Mouse (Mus musculus) thymus, postnatal 25 days (tissue): ENCODE results near the gene Tmem38b.
"Not testable (repeated sequence)": the region's sequence is repeated elsewhere in the genome, so short reads cannot be mapped to it uniquely, and the experiment has no call there.

Experiments used
- DNase-seq: peaks from one replicate; pipeline ENCODE4 v3.0.0; 2022

Tmem38b gene

DNA sequence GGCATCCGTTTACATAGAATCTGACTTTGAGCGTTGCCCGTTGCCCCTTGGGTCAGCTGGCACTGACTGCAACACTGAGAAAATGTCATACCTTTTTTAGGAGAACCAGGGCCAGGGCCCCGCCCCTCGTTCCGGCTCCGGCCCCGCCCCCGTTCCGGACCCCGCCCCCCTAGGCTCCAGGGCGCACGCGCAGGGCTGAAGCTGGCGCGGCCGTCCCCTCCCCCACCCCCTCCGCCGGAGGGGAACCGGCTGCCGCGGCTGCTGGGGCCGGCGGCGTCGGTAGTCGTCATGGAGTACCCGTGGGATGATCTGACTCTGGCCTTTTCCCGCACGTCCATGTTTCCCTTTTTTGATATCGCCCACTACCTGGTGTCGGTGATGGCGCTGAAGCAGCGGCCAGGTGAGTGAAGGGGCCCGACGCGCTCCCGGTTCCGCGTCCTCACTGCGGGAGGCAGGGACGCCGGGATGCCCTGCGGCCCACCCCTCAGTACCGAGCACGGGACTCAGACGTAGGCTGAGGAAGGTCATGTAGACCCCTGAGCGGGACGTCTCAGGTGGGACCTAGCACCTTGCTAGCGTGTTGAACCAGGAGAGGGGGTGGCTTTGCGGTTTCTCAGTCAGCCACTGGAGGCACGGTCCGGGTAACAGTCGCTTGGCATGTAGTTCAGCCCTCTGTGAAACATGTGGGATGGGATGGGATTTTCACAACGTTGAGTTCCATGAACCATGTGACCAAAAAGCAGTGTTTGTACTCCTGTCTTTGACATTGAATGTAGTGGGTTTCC lies at the start of gene Tmem38b:
TSS of gene Tmem38b (plus strand) at position 225 of the 785 bp plus-strand sequence.
- DNase-seq, result peak; percentile 72

DNA sequence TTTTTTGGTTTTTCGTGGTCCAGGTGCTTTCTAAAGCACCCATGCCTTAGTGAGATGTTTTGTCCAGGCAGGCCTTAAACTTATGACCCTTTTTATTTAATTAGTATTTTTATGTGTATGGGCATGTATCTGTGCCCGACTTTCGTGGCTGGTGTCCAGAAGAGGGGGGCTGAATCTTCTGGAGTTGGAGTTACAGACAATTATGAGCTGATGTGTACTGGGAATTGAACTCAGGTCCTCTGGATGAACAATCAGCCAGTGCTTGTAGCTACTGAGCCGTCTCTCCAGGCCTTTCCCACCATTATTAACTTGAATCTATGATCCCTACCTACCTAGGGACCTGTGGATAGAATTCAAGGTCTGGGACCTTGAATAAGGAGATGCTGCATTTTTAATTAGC lies 44.4 kb upstream of the Tmem38b start:
- DNase-seq, result no peak

DNA sequence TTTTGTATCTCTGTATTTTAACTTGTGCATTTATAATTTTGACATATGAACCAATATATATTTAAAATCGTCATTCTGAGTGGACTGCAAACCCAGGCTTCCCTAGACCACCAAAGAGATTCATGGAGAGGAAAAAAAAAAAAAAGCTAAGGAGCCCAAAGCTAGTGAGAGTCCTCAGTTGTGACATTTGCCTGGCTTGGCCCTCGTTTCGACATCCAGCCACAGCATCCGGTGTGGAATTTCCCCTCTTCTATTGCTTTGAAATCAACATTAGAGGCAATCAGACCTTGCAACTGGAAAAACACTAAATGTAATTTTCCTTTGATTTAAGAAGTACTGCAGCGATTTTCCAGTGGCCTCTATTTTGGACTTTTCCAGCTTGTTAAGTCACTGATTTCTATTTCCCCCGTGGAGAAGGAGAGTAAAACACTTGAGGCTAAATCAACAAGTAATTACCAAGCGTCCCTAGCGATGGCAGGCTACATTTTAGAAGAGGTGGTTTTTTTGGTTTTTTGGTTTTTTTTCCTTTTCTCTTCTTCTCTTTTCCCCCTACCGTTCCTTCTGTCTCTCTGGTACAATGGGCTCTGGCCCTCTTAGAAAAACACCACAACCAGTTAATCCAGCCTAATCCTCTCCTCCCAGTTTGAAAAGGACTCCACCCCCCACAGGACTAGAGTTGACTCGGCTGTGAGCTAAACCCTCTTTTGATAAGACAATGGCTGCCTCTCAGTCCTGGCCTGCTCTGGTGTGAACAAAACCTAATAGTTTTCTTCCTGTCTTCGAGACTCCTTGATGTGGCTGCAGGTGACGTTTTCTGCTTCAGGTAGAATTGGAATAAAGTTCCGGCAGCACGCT lies 43.4 kb upstream of the Tmem38b start:
- no peak for DNase-seq

DNA sequence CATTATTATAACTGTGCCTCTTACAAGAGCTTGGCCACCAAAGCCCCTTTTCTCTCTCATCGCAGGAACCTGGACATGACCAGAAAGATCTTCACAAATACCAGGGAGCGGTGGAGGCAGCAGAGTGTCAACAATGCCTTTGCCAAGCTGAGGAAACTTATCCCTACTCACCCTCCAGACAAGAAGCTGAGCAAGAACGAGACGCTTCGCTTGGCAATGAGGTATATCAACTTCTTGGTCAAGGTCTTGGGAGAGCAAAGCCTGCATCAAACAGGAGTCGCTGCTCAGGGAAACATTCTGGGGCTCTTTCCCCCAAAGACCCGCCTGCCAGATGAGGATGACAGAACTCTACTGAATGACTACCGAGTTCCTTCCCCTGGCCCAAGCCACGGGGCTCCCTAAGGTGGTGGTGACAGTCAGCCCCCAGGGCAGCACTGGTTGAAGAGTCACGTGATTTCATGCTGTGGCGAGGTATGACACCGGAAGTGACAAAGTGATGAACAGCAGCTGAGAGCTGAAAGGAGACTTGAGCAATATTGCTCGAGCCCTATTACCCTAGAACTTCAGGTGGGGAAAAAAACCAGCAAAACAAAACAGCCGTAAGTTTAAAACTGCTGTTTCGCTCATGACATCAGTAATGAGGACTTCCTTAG lies 40.0 kb upstream of the Tmem38b start:
- peak; percentile 42 for DNase-seq

DNA sequence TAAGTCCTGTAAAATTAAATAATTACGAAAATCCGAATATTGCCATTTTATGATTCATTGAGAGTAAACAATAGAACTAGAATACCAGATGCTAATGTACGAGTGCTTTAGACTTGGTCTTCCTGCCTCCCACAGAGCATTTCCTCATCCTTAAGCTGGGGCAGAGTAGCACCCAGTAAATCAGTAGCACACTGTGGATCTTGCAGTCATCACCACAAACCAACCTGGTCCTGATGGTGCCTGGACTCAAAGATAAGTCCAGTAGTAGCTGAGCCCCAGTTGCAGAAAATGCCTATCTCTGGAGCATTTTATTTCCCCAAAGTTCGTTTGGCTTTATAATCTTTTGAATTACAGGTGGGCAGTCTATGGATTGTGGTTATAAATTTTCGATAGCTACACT lies 39.0 kb upstream of the Tmem38b start:
- no peak for DNase-seq

DNA sequence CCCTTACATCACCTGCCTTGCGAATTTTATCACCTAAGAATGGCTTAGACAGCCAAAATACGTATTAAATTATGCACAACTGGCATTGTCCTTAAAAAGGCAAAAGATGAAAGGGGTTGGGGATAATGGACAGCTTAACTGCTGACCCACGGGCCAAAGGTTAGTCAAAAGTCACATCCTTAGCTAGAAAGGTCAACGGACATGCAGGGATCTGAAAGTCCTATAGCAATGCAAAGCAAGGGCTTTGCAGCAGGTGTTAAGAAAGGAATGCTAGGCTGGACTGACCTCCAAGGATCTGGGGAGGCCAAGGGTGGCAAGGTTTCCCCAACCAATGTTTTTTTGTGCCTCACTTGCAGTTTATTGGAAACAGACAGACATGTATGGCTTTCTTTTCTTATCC lies 36.5 kb upstream of the Tmem38b start:
- DNase-seq, result no peak

DNA sequence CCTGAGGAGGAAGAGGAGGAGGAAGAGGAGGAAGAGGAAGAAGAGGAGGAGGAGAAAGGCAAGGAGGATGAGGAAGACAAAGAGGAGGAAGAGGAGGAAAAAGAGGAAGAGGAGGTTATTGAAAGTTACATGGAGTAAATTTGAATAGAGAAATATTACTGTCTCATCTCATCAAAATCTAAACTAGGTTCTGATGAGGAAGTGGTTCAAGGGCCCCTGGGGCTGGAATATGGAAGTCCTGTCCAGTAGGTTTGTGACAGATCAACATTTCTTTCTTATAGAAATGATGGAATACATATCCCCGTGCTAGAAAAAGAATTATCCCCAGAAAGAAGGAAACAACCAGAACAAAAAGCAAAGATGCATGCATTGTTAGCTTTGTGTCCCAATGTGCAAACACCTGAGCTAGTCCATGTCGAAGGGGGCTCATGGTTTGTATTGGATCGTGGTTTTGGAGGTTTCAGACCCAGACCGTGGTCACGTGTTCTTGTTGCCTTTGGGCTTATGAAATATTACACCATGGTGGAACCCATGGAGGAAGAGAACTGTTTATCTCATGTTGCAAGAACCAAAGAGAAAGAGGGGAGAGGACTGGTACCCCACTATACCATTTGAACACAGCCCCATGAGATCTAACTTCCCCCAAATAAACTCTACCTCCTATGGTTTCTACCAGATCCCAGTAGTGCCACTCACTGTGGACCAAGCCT lies 31.4 kb upstream of the Tmem38b start:
- no peak for DNase-seq

DNA sequence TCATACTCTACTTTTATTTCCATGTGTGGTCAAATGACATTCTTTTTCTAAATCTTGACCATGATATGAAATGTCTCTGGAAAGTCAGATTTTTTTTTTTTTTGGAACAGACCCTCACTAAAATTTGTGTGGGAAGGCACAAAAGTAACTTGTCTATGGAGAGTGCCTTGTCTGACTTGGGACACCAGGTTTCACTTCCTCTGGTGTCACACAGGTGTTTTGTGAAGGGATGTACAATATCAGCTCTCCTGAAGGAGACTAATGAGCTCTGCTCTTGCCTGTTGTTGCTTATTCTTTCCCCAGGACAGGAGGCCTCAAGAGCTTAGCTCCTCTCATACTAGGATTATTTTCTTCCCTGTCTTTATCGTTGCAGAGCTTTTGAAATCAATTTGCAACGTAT lies 30.8 kb upstream of the Tmem38b start:
- no peak for DNase-seq

DNA sequence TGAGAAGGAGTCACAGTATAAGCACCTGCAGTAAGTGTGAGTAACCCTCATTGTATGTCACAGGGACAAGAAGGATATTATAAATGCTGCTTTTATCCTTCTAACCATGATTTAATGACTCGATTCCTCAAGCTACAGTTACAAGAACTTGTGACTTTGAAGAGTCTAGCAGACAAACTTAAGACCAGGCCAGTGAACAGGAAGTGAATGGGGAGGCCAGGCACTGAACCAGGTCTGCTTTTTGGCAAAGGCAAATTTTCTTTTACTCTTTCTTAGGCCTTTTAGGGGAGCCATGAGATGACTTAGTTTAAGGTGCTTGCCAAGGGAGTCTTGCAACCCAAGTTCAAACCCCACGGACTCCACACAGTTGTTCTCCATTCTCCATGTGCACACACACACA lies 30.1 kb upstream of the Tmem38b start:
- DNase-seq, result no peak

DNA sequence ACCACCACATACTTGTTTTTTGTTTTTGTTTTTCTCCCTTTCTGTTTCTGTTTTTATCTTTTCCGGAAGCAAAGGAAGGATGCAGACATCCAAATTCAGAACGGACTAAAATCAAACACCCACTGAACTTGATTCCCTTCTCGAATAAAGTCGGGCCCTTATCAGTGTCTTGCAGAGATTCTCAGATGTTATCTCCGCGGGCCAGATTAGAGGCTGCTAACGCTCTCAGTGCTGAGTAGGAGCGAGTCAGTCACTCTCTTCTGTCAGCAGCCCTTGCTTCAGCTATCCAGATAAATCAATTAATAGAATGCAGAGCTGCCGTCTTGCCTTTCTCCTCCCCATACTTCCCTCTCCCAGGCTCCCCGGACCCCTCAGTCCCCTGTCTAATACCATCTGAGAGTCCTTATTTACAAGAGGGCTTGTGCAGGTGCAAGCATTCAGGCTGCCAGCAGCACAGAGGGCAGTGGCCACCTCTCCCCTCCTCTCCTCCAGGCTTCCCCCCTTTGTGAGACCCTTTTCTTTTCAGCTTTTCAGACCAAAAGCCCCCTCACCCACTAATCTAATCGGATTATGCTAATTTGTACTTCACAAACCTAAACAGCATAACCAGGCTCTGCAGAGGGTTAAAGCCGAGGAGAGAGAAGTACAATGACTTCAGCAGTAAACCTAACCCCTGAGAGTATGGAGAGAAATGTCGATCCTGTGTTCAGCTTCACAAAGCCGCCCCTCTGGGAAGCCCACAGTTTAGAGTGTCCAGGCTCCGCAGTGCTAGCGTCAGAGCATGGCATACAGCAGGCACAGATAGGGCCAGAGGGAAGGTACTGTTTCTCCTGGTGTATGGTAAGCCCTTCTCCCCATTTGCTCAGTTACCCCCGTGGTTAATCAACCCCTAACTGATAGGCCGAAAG lies 28.7 kb upstream of the Tmem38b start:
- no peak for DNase-seq

DNA sequence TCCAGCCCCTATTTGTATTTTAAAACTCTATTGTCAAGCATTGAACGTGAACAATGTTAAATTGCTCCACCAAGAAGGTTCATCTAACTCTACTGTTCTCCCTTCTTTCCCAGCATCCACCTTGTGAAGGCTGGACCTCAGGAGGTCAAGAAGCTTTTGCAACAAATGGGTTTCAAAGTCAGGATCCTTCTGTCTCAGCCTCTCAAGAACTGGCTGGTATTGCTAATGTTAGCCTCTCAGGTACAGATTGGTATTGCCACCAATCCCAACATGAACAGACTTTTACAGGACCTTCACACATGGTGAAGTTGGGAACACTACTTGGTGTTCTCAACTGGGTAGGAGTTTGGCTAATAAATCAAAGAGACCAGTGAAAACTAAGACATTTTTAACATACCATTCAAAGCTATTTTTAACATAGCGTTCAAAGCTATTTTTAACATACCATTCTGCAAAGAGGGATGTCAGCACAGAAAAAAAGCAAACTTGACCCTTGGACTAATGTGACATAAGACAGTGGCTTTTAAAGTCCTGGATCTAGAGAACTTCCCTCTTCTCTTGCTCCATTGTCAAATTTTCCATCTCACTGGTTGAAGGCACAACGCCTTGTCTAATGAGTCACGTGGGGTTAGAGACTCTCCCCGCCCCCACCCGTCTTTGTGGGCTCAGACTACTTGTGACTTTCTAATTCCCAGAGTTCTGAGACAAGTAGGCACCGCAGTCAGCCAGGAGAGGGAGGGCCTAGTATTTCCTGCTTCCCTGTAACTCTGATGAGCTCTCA lies 26.8 kb upstream of the Tmem38b start:
- DNase-seq, result no peak

DNA sequence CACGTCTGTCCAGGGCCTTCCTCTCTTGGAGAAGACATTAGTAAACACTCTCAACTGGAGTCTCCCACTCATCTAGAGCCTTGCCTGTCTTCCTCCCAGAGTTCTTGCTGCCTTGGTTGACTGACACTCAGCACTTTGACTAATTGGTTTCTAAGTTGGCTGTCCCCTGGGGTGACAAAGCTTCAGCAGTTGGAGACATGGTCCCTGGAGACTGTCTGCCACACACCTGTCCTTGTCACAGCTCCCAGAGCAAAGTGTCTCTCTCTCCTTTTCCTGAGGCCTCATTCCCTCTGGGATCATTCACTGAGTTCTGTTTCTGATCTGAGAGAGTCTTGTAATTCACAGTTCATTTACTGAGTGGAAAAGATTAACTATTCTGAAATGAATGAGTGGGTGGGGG lies 26.1 kb upstream of the Tmem38b start:
- DNase-seq, result no peak

DNA sequence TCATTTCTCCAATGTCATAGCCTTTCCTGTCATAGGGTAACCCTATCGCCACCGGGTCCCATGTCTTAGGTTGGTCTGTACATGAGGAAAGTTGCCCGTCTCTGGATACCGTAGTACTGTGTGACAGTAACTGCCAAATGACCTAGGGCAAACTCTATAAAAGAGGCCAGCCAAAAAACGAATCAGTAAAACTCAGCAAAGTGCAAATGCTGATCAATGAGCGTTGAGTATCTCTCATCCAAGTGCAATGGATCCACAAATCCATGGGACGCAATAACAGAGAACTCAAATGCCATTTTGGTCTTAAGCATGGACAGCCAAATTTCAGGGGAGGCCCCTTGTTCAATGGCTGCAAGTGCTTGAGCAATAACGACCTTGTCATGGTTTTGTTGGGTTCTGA lies 22.2 kb upstream of the Tmem38b start:
- DNase-seq, result not testable (repeated sequence)

DNA sequence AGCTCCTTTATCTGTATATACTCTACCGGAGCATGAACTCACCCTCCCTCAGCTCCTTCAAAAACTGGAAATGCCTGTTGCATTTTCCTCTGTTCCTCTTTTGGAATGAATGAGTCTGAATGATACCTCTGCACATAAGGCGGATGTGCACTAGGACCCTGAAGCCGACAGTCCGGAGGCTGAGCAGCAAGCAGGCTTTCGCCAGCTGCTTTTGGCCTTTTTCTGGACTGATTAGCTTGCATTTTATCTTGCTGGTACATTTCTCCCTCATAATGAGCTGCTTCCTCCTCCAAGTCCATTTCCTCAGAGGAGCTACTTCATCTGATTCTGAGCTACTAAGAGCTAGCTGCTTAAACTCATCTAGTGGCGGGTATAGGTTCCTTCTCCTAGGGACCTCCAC lies 19.4 kb upstream of the Tmem38b start:
- not testable (repeated sequence) for DNase-seq

DNA sequence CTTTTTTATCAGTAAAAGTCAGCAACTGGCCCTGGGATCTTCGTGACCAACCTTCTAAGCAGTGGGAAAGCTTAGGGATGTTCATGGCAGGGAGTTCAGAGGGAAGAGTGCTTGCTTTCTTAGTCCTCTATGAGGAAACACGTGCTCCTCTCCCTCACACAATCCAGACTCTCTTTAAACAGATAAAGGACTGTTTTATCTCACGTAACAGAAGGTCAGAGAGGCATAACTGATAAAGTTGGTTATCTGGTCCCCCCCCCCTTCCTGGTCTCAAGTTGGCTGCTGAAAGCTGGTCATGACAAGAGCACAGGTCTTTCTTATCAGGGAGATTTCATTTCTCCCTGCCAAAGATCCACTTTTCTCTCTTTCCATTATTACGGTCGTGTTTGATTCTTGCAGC lies 7.5 kb upstream of the Tmem38b start:
- DNase-seq, result no peak

DNA sequence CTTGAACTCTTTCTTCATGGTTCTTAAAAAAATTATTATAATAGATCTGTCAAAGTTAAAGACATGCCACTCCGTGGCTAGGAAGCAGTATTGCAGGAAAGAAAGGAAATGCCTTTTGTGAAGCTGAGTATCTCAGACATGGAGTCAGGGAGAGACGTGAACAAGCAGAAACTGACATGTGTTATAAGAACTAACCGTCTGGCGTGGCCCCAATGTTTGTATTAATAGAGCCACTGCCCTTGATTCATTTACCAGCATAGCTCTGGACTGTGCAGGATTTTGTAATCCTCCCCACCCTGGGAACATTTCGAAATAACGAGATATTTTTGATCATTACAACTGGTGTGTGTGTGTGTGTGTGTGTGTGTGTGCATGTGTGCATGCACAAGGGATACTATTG lies 2.1 kb upstream of the Tmem38b start:
- no peak for DNase-seq

DNA sequence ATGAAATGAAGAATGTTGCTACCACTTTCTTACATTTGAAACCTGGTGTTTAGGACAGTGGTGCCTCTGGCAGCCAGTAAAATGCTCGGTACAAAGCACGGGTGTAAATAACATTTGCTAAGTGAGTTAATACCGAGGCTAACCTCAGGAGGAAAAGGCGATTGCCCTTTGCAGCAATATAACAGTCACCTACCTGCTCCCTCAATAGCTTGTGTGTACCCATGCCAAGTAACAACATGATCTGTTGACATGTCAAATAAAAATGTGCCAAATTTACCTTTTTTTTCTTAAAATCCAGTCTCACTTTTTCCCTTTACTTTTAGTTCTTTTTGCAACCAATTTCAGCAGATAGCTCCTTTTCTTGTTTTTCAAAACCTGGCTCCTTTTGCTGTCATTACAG lies 1.0 kb upstream of the Tmem38b start:
- DNase-seq, result no peak

DNA sequence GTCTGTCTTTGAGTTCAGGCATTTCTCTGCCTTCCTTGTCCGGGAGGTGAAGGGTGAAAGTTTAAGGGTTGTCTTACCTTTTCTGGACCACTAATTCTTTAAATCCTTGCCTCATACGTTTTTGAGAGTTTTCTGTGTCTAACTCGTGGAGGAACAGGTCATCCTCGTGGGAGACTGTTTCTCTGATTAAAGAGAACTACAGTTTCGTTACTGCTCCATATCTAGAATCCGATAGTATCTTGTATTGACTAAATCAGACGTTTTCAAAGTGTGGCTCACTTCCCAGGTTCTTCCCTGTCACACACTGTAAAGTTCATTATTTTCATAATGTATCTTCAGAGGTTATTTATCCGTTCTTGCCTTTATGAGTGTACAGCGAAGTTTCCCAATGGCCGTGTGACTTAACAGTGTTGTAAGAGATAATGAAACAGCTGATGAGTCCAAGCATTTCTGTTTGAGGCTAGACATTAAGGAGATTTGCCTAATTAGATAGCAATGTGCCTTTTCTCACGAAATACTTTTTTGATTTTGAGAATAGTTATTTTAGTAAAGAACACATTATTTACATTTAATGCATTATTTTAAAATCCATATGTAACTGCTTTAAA lies 900 bp downstream of the Tmem38b start:
- no peak for DNase-seq

DNA sequence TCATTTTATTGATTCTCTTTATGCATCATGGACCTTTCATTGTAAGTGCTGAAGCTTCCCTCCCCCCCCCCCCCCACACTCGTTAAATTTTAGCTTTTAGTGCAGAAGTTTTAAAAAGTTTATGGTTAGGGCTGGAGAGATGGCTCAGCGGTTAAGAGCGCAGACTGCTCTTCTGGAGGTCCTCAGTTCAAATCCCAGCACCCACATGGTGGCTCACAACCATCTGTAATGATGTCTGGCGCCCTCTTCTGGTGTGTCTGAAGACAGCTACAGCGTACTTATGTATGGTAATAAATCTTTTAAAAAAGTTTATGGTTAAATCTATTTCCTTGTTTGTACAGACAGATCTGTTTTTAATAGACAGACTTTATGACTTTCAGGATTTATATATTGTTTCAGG lies 2.0 kb downstream of the Tmem38b start:
- no peak for DNase-seq

DNA sequence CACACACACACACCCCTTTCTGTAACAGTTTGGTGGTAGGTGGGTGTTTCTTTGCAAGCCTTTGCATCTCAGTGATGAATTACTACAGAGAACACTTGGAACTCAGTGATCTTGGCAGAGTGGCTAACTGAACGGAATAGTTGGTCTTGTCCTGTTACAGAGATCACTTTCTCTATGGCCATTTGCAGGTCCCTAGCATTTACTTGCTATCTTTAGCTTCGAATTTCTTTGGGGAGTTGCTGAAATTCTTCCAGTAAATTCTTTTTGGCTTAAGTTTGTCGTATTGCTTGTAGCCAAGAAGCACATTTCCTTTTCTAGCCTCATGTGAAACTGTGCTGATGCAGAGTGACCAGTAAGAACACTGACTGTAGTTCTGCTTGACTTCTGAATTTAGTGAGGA lies 3.1 kb downstream of the Tmem38b start:
- no peak for DNase-seq

DNA sequence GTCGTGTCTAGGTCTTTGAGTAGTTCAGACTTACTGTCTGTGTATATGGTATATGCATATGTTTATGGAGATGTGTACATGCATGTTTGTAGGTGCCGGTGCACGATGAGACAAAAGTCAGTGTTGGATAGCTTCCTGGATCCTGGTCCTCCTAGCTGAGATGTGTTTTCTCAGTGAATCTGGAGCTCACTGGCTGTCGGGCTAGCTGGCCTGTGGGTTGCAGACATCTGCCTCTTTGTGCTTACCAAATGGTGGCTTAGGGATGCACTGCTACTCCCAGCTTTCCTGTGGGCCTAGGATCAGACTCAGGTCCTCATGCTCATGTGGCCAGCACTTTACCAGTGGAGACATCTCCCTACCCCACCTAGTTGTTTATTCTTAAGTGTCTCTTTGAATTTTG lies 4.2 kb downstream of the Tmem38b start:
- DNase-seq, result no peak
